Mouse (Mus musculus): ENCODE results near the gene Olfr912. TPM values are rescaled to one million over a fixed set of nuclear protein-coding genes. Genes with fewer than 3 reads are reported as not detected.

Gene Olfr912
- total RNA-seq (2014; fragmentation: Nextera tagmentation) (not detected in 2 replicates), total RNA-seq (2017) (not detected in 2 replicates)

GRCm38 (mm10) chr9:38579878-38580277 is at the start of gene Olfr912:
Gene Olfr912, plus strand, starts transcription at chr9:38580178.
- ATAC-seq (replicated peaks; ENCODE audit: poor library complexity, severe bottlenecking) = no peak

GRCm38 (mm10) chr9:38537549-38537948 is 42.4 kb upstream of the Olfr912 start, which contains the start of gene Olfr910:
Gene Olfr910, plus strand, starts transcription at chr9:38537849.
- ATAC-seq (replicated peaks; ENCODE audit: poor library complexity, severe bottlenecking) = no peak

- ATAC-seq (replicated peaks; ENCODE audit: poor library complexity, severe bottlenecking) = no peak
These were observed 11.1 kb downstream of the Olfr912 start for GRCm38 (mm10) chr9:38591056-38591455.

GRCm38 (mm10) chr9:38592459-38592858 is 12.5 kb downstream of the Olfr912 start, which contains the start of gene Olfr913:
Gene Olfr913, plus strand, starts transcription at chr9:38592759.
- ATAC-seq (replicated peaks; ENCODE audit: poor library complexity, severe bottlenecking) = no peak

- ATAC-seq (replicated peaks; ENCODE audit: poor library complexity, severe bottlenecking) = no peak
These were observed 24.8 kb downstream of the Olfr912 start, which contains the start of gene Olfr914 for GRCm38 (mm10) chr9:38604802-38605201. Gene Olfr914, plus strand, starts transcription at chr9:38605102.

GRCm38 (mm10) chr9:38632406-38632805 is 52.4 kb downstream of the Olfr912 start:
- no peak for ATAC-seq (replicated peaks; ENCODE audit: poor library complexity, severe bottlenecking)

Other genes starting within 250 kb of the Olfr912 start
- not detected in 2 replicates for gene Olfr898, start 231.8 kb upstream of the Olfr912 start, total RNA-seq (2014; fragmentation: Nextera tagmentation)
- gene Olfr898, start 231.8 kb upstream of the Olfr912 start, total RNA-seq (2017) = not detected in 2 replicates
- gene Olfr250, start 213.3 kb upstream of the Olfr912 start, total RNA-seq (2014; fragmentation: Nextera tagmentation) = not detected in 2 replicates
- not detected in 2 replicates for gene Olfr250, start 213.3 kb upstream of the Olfr912 start, total RNA-seq (2017)
- not detected in 2 replicates for gene Olfr251, start 203.1 kb upstream of the Olfr912 start, total RNA-seq (2014; fragmentation: Nextera tagmentation)
- not detected in 2 replicates for gene Olfr251, start 203.1 kb upstream of the Olfr912 start, total RNA-seq (2017)
- gene Olfr147, start 178.5 kb upstream of the Olfr912 start, total RNA-seq (2014; fragmentation: Nextera tagmentation) = not detected in 2 replicates
- not detected in 2 replicates for gene Olfr147, start 178.5 kb upstream of the Olfr912 start, total RNA-seq (2017)
- gene Olfr901, start 150.7 kb upstream of the Olfr912 start, total RNA-seq (2014; fragmentation: Nextera tagmentation) = not detected in 2 replicates
- not detected in 2 replicates for gene Olfr901, start 150.7 kb upstream of the Olfr912 start, total RNA-seq (2017)
- gene Olfr902, start 132.5 kb upstream of the Olfr912 start, total RNA-seq (2014; fragmentation: Nextera tagmentation) = not detected in 2 replicates
- not detected in 2 replicates for gene Olfr902, start 132.5 kb upstream of the Olfr912 start, total RNA-seq (2017)
- not detected in 2 replicates for gene Olfr904, start 117.0 kb upstream of the Olfr912 start, total RNA-seq (2014; fragmentation: Nextera tagmentation)
- not detected in 2 replicates for gene Olfr904, start 117.0 kb upstream of the Olfr912 start, total RNA-seq (2017)
- gene Olfr905, start 109.1 kb upstream of the Olfr912 start, total RNA-seq (2014; fragmentation: Nextera tagmentation) = not detected in 2 replicates
- not detected in 2 replicates for gene Olfr905, start 109.1 kb upstream of the Olfr912 start, total RNA-seq (2017)
- gene Olfr906, start 93.1 kb upstream of the Olfr912 start, total RNA-seq (2014; fragmentation: Nextera tagmentation) = not detected in 2 replicates
- not detected in 2 replicates for gene Olfr906, start 93.1 kb upstream of the Olfr912 start, total RNA-seq (2017)
- not detected in 2 replicates for gene Olfr907, start 84.4 kb upstream of the Olfr912 start, total RNA-seq (2014; fragmentation: Nextera tagmentation)
- gene Olfr907, start 84.4 kb upstream of the Olfr912 start, total RNA-seq (2017) = not detected in 2 replicates
- not detected in 2 replicates for gene Olfr911-ps1, start 58.6 kb upstream of the Olfr912 start, total RNA-seq (2014; fragmentation: Nextera tagmentation)
- not detected in 2 replicates for gene Olfr911-ps1, start 58.6 kb upstream of the Olfr912 start, total RNA-seq (2017)
- not detected in 2 replicates for gene Olfr910, start 42.3 kb upstream of the Olfr912 start, total RNA-seq (2014; fragmentation: Nextera tagmentation)
- gene Olfr910, start 42.3 kb upstream of the Olfr912 start, total RNA-seq (2017) = not detected in 2 replicates
- gene Olfr913, start 12.6 kb downstream of the Olfr912 start, total RNA-seq (2014; fragmentation: Nextera tagmentation) = not detected in 2 replicates
- not detected in 2 replicates for gene Olfr913, start 12.6 kb downstream of the Olfr912 start, total RNA-seq (2017)
- gene Olfr914, start 24.9 kb downstream of the Olfr912 start, total RNA-seq (2014; fragmentation: Nextera tagmentation) = not detected in 2 replicates
- not detected in 2 replicates for gene Olfr914, start 24.9 kb downstream of the Olfr912 start, total RNA-seq (2017)
- not detected in 2 replicates for gene Olfr916, start 79.7 kb downstream of the Olfr912 start, total RNA-seq (2014; fragmentation: Nextera tagmentation)
- not detected in 2 replicates for gene Olfr916, start 79.7 kb downstream of the Olfr912 start, total RNA-seq (2017)
- not detected in 2 replicates for gene Olfr917, start 85.7 kb downstream of the Olfr912 start, total RNA-seq (2014; fragmentation: Nextera tagmentation)
- not detected in 2 replicates for gene Olfr917, start 85.7 kb downstream of the Olfr912 start, total RNA-seq (2017)
- gene Olfr918, start 94.4 kb downstream of the Olfr912 start, total RNA-seq (2014; fragmentation: Nextera tagmentation) = not detected in 2 replicates
- not detected in 2 replicates for gene Olfr918, start 94.4 kb downstream of the Olfr912 start, total RNA-seq (2017)
- gene Olfr919, start 123.5 kb downstream of the Olfr912 start, total RNA-seq (2014; fragmentation: Nextera tagmentation) = not detected in 2 replicates
- not detected in 2 replicates for gene Olfr919, start 123.5 kb downstream of the Olfr912 start, total RNA-seq (2017)
- gene Vwa5a, start 138.1 kb downstream of the Olfr912 start, total RNA-seq (2014; fragmentation: Nextera tagmentation) = 23.6 and 28.5 TPM in 2 replicates
- 35.2 and 37.1 TPM in 2 replicates for gene Vwa5a, start 138.1 kb downstream of the Olfr912 start, total RNA-seq (2017)
- gene Olfr920, start 172.1 kb downstream of the Olfr912 start, total RNA-seq (2014; fragmentation: Nextera tagmentation) = not detected in 2 replicates
- gene Olfr920, start 172.1 kb downstream of the Olfr912 start, total RNA-seq (2017) = 0.15 and 0.17 TPM in 2 replicates
- not detected in 2 replicates for gene Olfr921, start 192.9 kb downstream of the Olfr912 start, total RNA-seq (2014; fragmentation: Nextera tagmentation)
- not detected in 2 replicates for gene Olfr921, start 192.9 kb downstream of the Olfr912 start, total RNA-seq (2017)
- not detected in 2 replicates for gene Olfr922, start 234.4 kb downstream of the Olfr912 start, total RNA-seq (2014; fragmentation: Nextera tagmentation)
- gene Olfr922, start 234.4 kb downstream of the Olfr912 start, total RNA-seq (2017) = not detected in 2 replicates
- not detected in 2 replicates for gene Olfr923, start 246.4 kb downstream of the Olfr912 start, total RNA-seq (2014; fragmentation: Nextera tagmentation)
- not detected in 2 replicates for gene Olfr923, start 246.4 kb downstream of the Olfr912 start, total RNA-seq (2017)